Mouse (Mus musculus) gastrocnemius, postnatal 4 days (tissue): ENCODE data around the gene Gtf2h1. TPM values are rescaled to one million over a fixed set of nuclear protein-coding genes. Genes with fewer than 3 reads are reported as not detected.
"Not testable (repeated sequence)": the region's sequence is repeated elsewhere in the genome, so short reads cannot be mapped to it uniquely, and the experiment has no call there.

Experiments
- DNase-seq, 2 experiments: peaks; one replicate each; pipeline ENCODE4 v3.0.0; 2021 to 2022; ENCODE audit warnings: low spot score in 2 of 2, mixed read lengths in 2 of 2
- total RNA-seq, 2 experiments: library from RNA; stranded (reverse); gene quantifications; 2 replicates each; pipeline ENCODE4 v1.2.3; 2021

Gene Gtf2h1
- total RNA-seq, 2 experiments from 2014 or later = 31.0 to 40.2 TPM

GRCm38 (mm10) chr7:46829911-46830310 is 34.0 kb downstream of the Gtf2h1 start:
- DNase-seq = no peak

- DNase-seq = no peak
These were observed 35.1 kb downstream of the Gtf2h1 start for GRCm38 (mm10) chr7:46830799-46831590.

GRCm38 (mm10) chr7:46831693-46832092 is 35.8 kb downstream of the Gtf2h1 start:
- no peak for DNase-seq

- not testable (repeated sequence) for DNase-seq
These were observed 36.4 kb downstream of the Gtf2h1 start for GRCm38 (mm10) chr7:46832112-46832810.

GRCm38 (mm10) chr7:46833266-46833665 is 37.4 kb downstream of the Gtf2h1 start:
- no peak for DNase-seq

- no peak for DNase-seq
These were observed 37.9 kb downstream of the Gtf2h1 start for GRCm38 (mm10) chr7:46833670-46834255.

GRCm38 (mm10) chr7:46834994-46835610 is 39.2 kb downstream of the Gtf2h1 start:
- no peak for DNase-seq

- DNase-seq = no peak
These were observed 40.5 kb downstream of the Gtf2h1 start for GRCm38 (mm10) chr7:46836357-46836756.

- no peak for DNase-seq
These were observed 41.2 kb downstream of the Gtf2h1 start for GRCm38 (mm10) chr7:46837073-46837472.

GRCm38 (mm10) chr7:46838104-46838671 is 42.3 kb downstream of the Gtf2h1 start:
- peak; percentile 31 to 43 for DNase-seq

GRCm38 (mm10) chr7:46838891-46839302 is 43.0 kb downstream of the Gtf2h1 start:
- peak; percentile 40 to 72 for DNase-seq

GRCm38 (mm10) chr7:46839446-46839845 is 43.5 kb downstream of the Gtf2h1 start:
- DNase-seq = no peak

GRCm38 (mm10) chr7:46839861-46840260 is 44.0 kb downstream of the Gtf2h1 start:
- DNase-seq = no peak

- no peak for DNase-seq
These were observed 44.4 kb downstream of the Gtf2h1 start for GRCm38 (mm10) chr7:46840326-46840725.

GRCm38 (mm10) chr7:46840787-46841525 is 45.1 kb downstream of the Gtf2h1 start, which contains the start of gene Ldha:
Ldha (plus strand) TSS chr7:46841475.
- no peak for DNase-seq

- DNase-seq = no peak
These were observed 46.4 kb downstream of the Gtf2h1 start for GRCm38 (mm10) chr7:46842278-46842677.

- DNase-seq = no peak
These were observed 47.7 kb downstream of the Gtf2h1 start for GRCm38 (mm10) chr7:46843576-46843975.

- DNase-seq = peak; percentile 93 to 96
These were observed 49.5 kb downstream of the Gtf2h1 start for GRCm38 (mm10) chr7:46845211-46845977.

- peak; percentile 34 to 55 for DNase-seq
These were observed 50.1 kb downstream of the Gtf2h1 start for GRCm38 (mm10) chr7:46845978-46846485.
